Mouse (Mus musculus): ENCODE results near the gene Cdkn2c. TPM values are rescaled to one million over a fixed set of nuclear protein-coding genes. Genes with fewer than 3 reads are reported as not detected.

Cdkn2c gene
- total and polyA plus RNA-seq, 2 experiments from 2014 or later = 6.4 to 13.4 TPM

DNA sequence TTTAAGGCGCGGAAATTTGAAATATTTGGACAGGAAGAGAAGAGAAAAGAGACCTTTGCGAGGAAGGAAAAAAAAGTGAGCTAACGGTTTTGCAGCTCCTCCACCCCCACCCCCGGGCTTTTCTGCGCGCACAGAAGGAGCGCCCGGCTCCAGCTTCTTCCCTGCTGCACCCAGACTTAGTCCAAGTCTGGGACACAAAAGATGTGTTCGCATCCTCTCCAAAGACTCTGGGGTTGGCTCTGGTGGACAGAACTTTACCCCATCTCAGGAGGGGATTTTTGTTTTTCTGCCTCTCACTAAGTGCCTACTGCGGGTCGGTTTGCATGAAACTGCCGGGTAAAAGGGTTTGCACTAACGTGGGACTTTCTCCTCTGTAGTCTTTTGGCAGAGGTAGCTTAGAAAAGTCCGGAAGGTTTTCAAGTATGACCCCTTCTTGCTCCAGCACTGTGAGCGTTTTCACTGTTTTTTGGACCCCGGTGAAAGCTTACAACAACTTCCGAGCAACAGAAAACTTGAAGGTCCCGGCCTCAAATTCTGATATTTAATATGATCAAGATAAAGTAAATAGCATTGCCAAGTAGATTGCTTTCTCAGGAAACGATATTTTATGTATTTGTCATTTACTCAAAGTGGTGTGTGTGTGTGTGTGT lies 9.0 kb downstream of the Cdkn2c start:
- no peak for TF ChIP-seq CTCF (IDR thresholded peaks at IDR 0.05; ENCODE audit: low read depth)
- Histone ChIP-seq H3K9me3 (ENCODE audit: low read length) (no peaks in the 10 kb centered on the region), H3K4me3 (ENCODE audit: low read depth, low read length) (peak overlapping the region; percentile 41), H3K36me3 (ENCODE audit: insufficient read depth) (no peaks in the 10 kb centered on the region), H3K9ac (0 out of 2 replicates have a peak overlapping the region, but pooled peaks have one; percentile 19), H3K4me2 (ENCODE audit: low read depth) (peak overlapping the region; percentile 94), H3K27me3 (ENCODE audit: insufficient read depth, low read length) (peaks cover 21% of the 10 kb centered on the region), H3K27ac (ENCODE audit: low read depth, low read length) (no peak overlapping the region), H3K4me1 (ENCODE audit: insufficient read depth) (no peaks in the 10 kb centered on the region)
- DNase-seq (peak; percentile 45), ATAC-seq (peak; percentile 40; the same call in 1 of the 2 replicates)
- WGBS = 5% methylated on average over 20 of the region's 20 CpGs

DNA sequence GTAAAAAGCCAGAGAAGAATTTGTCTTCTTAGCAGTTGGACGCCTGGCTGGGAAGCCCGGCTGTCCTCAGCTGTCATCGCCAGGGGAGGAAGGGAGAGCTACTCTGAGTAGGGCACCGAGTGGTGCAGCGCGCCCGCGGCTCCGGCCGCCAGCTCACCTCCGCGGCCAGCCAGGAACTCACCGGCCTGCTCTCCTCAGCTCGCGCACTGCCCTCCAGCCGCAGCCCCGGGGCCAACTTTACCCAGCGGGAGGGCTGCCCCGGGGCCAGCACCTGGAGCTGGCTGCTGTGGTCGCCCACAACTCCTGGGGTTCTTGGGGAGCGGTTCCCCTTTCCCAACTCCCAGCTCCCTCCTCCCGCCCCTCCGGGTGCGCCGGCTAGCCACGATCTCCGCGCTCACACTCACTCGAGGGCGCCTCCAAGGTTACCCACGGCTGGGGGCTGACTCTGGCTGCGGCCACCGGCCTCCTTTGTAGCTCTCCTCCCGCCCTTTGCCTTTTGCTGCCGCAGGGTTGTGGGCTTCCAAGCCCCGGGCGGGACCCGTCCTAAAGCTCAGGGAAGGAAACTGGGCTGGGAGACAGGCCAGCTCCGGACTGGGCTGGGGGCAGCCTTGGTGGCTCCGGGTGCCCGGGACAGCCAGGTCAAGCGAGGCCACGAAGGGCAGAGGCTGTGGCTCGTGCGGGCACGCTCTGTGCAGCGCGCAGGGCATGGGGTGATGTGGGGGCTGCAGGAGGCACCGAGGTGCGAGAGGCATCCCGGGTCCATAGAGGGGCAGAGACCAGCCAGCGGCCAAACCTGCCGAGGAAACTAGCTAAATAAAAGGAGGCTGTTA lies 9.8 kb downstream of the Cdkn2c start:
- Histone ChIP-seq H3K4me2 (ENCODE audit: low read depth) (peak overlapping the region; percentile 94), H3K9me3 (ENCODE audit: low read length) (no peaks in the 10 kb centered on the region), H3K36me3 (ENCODE audit: insufficient read depth) (no peaks in the 10 kb centered on the region), H3K4me3 (ENCODE audit: low read depth, low read length) (peak overlapping the region; percentile 41), H3K27ac (ENCODE audit: low read depth, low read length) (no peak overlapping the region), H3K27me3 (ENCODE audit: insufficient read depth, low read length) (peaks cover 21% of the 10 kb centered on the region), H3K9ac (peak overlapping the region; percentile 19), H3K4me1 (ENCODE audit: insufficient read depth) (no peaks in the 10 kb centered on the region)
- 4% methylated on average over 49 of the region's 53 CpGs for WGBS
- DNase-seq (no peak), ATAC-seq (peak; percentile 65)
- no peak for TF ChIP-seq CTCF (IDR thresholded peaks at IDR 0.05; ENCODE audit: low read depth)

DNA sequence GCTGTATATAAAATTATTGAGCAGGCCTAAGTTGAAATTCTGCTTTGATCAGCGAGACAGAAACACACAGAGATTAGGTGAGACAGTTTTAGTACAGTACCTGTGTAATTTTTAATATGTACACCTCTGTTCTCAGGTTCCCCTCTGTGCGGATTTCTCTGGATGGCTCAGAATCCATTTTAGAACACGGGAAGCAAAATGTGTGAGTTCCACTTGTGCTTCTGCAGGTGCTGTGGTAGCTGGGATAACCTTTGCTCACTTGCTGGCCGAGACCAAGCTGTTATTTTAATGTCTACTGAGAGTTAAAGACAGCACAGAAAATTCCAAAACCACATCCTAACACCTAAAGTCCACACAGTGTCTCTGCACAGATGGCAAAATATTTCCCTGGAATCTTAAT lies 10.7 kb downstream of the Cdkn2c start:
- no peaks in the 10 kb centered on the region for H3K9me3 ChIP-seq (ENCODE audit: low read length)
- DNase-seq = no peak
- no peak overlapping the region for H3K4me3 ChIP-seq (ENCODE audit: low read depth, low read length)
- H3K27me3 ChIP-seq (ENCODE audit: insufficient read depth, low read length) = peaks cover 21% of the 10 kb centered on the region
- ATAC-seq = no peak
- no peaks in the 10 kb centered on the region for H3K36me3 ChIP-seq (ENCODE audit: insufficient read depth)
- no peak overlapping the region for H3K9ac ChIP-seq
- 42% methylated on average over 4 of the region's 4 CpGs for WGBS
- no peak overlapping the region for H3K27ac ChIP-seq (ENCODE audit: low read depth, low read length)
- no peak for TF ChIP-seq CTCF (IDR thresholded peaks at IDR 0.05; ENCODE audit: low read depth)
- H3K4me2 ChIP-seq (ENCODE audit: low read depth) = no peak overlapping the region
- H3K4me1 ChIP-seq (ENCODE audit: insufficient read depth) = no peaks in the 10 kb centered on the region

DNA sequence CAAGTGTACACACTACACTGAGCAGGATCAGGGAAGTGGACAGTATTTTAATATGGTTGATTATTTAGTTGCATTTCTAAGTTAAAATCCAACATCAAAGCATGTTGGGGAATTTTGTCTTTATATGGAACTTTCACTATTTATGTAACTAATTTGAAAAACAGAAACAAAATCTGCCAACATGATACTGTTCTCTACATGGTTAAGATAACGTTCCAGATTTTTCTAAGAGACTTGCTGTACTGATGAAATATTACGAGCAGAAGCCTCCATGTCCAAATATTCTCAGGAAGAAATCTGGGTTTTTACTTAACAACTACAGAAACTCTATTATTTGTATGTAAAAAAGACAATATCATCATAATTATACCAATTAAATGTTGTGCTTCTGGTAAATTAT lies 11.3 kb downstream of the Cdkn2c start:
- H3K27me3 ChIP-seq (ENCODE audit: insufficient read depth, low read length) = peaks cover 21% of the 10 kb centered on the region
- no peak overlapping the region for H3K4me2 ChIP-seq (ENCODE audit: low read depth)
- no peak overlapping the region for H3K9ac ChIP-seq
- no peak overlapping the region for H3K27ac ChIP-seq (ENCODE audit: low read depth, low read length)
- DNase-seq (no peak), ATAC-seq (no peak)
- no peak for TF ChIP-seq CTCF (IDR thresholded peaks at IDR 0.05; ENCODE audit: low read depth)
- WGBS = 63% methylated on average over 2 of the region's 2 CpGs
- H3K4me1 ChIP-seq (ENCODE audit: insufficient read depth) = no peaks in the 10 kb centered on the region
- H3K4me3 ChIP-seq (ENCODE audit: low read depth, low read length) = no peak overlapping the region
- H3K36me3 ChIP-seq (ENCODE audit: insufficient read depth) = no peaks in the 10 kb centered on the region
- no peaks in the 10 kb centered on the region for H3K9me3 ChIP-seq (ENCODE audit: low read length)

DNA sequence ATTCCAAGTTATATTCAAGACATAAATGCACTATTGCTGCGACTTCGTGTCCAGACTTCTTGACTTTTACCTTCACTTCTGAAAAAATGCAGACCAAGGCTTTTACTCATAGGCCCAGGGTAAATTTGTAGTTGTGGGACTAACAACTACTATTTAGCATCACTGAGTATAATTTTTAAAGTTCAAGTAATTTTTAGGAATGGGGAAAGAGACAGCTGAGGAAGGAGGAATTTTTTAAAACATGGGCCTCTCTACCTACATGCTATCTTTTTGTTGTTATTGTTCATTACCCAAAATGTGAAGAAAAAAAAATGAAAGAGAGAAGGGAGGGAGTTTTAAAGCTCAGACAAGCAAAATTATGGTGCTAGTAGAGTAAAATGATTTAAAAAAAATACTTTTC lies 12.3 kb downstream of the Cdkn2c start:
- Histone ChIP-seq H3K27me3 (ENCODE audit: insufficient read depth, low read length) (peaks cover 21% of the 10 kb centered on the region), H3K27ac (ENCODE audit: low read depth, low read length) (no peak overlapping the region), H3K4me2 (ENCODE audit: low read depth) (no peak overlapping the region), H3K9ac (no peak overlapping the region), H3K4me1 (ENCODE audit: insufficient read depth) (no peaks in the 10 kb centered on the region), H3K4me3 (ENCODE audit: low read depth, low read length) (no peak overlapping the region), H3K36me3 (ENCODE audit: insufficient read depth) (no peaks in the 10 kb centered on the region), H3K9me3 (ENCODE audit: low read length) (no peaks in the 10 kb centered on the region)
- WGBS = 77% methylated on average over 2 of the region's 2 CpGs
- no peak for DNase-seq
- no peak for TF ChIP-seq CTCF (IDR thresholded peaks at IDR 0.05; ENCODE audit: low read depth)
- ATAC-seq = no peak

GRCm38 (mm10) chr4:109653251-109653650 lies 13.7 kb downstream of the Cdkn2c start:
- Histone ChIP-seq H3K36me3 (ENCODE audit: insufficient read depth) (no peaks in the 10 kb centered on the region), H3K4me3 (ENCODE audit: low read depth, low read length) (no peak overlapping the region), H3K4me2 (ENCODE audit: low read depth) (no peak overlapping the region), H3K9me3 (ENCODE audit: low read length) (no peaks in the 10 kb centered on the region), H3K27ac (ENCODE audit: low read depth, low read length) (no peak overlapping the region), H3K4me1 (ENCODE audit: insufficient read depth) (no peaks in the 10 kb centered on the region), H3K27me3 (ENCODE audit: insufficient read depth, low read length) (peaks cover 10% of the 10 kb centered on the region), H3K9ac (no peak overlapping the region)
- no peak for ATAC-seq
- no peak for TF ChIP-seq CTCF (IDR thresholded peaks at IDR 0.05; ENCODE audit: low read depth)
- DNase-seq = no peak

GRCm38 (mm10) chr4:109649331-109649730 lies 17.7 kb downstream of the Cdkn2c start:
- no peaks in the 10 kb centered on the region for H3K36me3 ChIP-seq (ENCODE audit: insufficient read depth)

More at GRCm38 (mm10) chr4:109649331-109649730, 17.7 kb downstream of the Cdkn2c start:
- Histone ChIP-seq H3K9ac (no peak overlapping the region), H3K4me2 (ENCODE audit: low read depth) (no peak overlapping the region), H3K27ac (ENCODE audit: low read depth, low read length) (no peak overlapping the region), H3K4me3 (ENCODE audit: low read depth, low read length) (no peak overlapping the region), H3K27me3 (ENCODE audit: insufficient read depth, low read length) (no peaks in the 10 kb centered on the region), H3K9me3 (ENCODE audit: low read length) (no peaks in the 10 kb centered on the region), H3K4me1 (ENCODE audit: insufficient read depth) (no peaks in the 10 kb centered on the region)
- 77% methylated on average over 5 of the region's 5 CpGs for WGBS
- no peak for ATAC-seq
- TF ChIP-seq CTCF (IDR thresholded peaks at IDR 0.05; ENCODE audit: low read depth) = no peak
- no peak for DNase-seq

Measured in forebrain, postnatal 0 days (tissue).